Mouse (Mus musculus) ZHBTc4 (cell line): ENCODE results near the gene Psmd2.

Source experiments
- DNase-seq: peaks from one replicate; pipeline ENCODE4 v3.0.0-alpha.2; 2011; ENCODE audit warnings: low read depth, low spot score

Gene Psmd2

GRCm38 (mm10) chr16:20701729-20702521 is 50.5 kb downstream of the Psmd2 start:
- DNase-seq, result peak; percentile 64

GRCm38 (mm10) chr16:20702522-20702893 is 51.1 kb downstream of the Psmd2 start:
- DNase-seq, result peak; percentile 89

GRCm38 (mm10) chr16:20703071-20703470 is 51.6 kb downstream of the Psmd2 start:
- no peak for DNase-seq

- DNase-seq, result no peak
These were observed 52.4 kb downstream of the Psmd2 start for GRCm38 (mm10) chr16:20703699-20704400.

- no peak for DNase-seq
These were observed 54.3 kb downstream of the Psmd2 start for GRCm38 (mm10) chr16:20705786-20706185.

GRCm38 (mm10) chr16:20706407-20707055 is 55.1 kb downstream of the Psmd2 start:
- no peak for DNase-seq

- no peak for DNase-seq
These were observed 56.9 kb downstream of the Psmd2 start for GRCm38 (mm10) chr16:20708220-20708938.

GRCm38 (mm10) chr16:20708939-20709734 is 57.7 kb downstream of the Psmd2 start:
- peak; percentile 50 for DNase-seq

- no peak for DNase-seq
These were observed 58.9 kb downstream of the Psmd2 start for GRCm38 (mm10) chr16:20710370-20710769.

- peak; percentile 61 for DNase-seq
These were observed 59.4 kb downstream of the Psmd2 start for GRCm38 (mm10) chr16:20710810-20711209.

GRCm38 (mm10) chr16:20712190-20712589 is 60.7 kb downstream of the Psmd2 start:
- DNase-seq, result no peak

- DNase-seq, result no peak
These were observed 61.4 kb downstream of the Psmd2 start for GRCm38 (mm10) chr16:20712889-20713288.
